Mouse (Mus musculus) left cerebral cortex, adult 2 months (tissue): Measurements from ENCODE around the gene Plcb1. TPM values are rescaled to one million over a fixed set of nuclear protein-coding genes. Genes with fewer than 3 reads are reported as not detected.

ENCODE experiments used
- DNase-seq, 2 experiments: peaks; one replicate each; pipeline ENCODE4 v3.0.0; 2021 to 2022; ENCODE audit warnings: low spot score in 2 of 2, mixed read lengths in 1 of 2; ENCODE audit errors: extremely low spot score in 1 of 2
- H3K27ac ChIP-seq: fragments of 200-600 bp; 2 replicates; pipeline ENCODE4 v1.8.1; 2022
- H3K4me3 ChIP-seq: fragments of 200-600 bp; 2 replicates; pipeline ENCODE4 v1.8.1; 2022
- CTCF ChIP-seq: fragments of 200-600 bp; IDR thresholded peaks from 2 replicates; pipeline ENCODE4 v1.8.1; 2022; ENCODE audit warnings: antibody characterized with exemption, mild to moderate bottlenecking, moderate library complexity
- intact Hi-C: fragments of 180-260 bp; cut with DNase I; formaldehyde crosslinking; loops from one replicate; pipeline ENCODE4 v1.15.1; 2025
- total RNA-seq, 2 experiments: library from RNA; stranded (reverse); gene quantifications; 2 replicates each; pipeline ENCODE4 v1.2.3; 2021

The Plcb1 gene
- total RNA-seq, 2 experiments from 2014 or later: 183 to 185 TPM

DNA sequence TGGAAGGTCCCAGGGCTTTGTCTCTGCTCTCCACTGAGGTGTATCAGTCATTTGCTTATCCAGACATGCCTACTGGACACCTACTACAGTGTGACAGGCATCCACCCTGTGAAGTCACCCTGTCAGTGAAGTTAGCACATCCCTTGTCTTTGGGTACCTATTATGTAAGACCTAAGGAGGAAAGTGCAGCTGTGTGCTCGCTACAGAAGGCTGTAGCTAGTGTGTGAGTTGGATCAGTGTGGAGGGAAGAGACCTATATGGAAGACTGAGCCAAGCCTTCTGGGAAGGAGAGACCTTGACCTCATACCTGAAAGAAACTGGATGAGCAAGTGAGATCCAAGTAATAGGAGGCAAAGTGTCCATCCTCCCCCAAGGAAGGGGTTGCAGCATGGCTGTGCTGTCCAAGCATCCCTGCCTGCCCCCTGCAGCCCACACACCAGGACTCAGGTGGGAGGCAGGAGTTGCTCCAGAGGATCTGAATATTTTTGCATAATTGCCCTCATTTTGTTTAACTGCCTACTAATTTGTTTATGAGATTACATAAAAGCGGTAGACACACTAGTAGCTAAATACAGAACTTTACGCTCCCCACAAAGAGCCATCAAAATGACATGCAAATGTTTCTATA is 328.7 kb downstream of the Plcb1 start:
- DNase-seq: no peak
- H3K27ac ChIP-seq: no peak overlapping the region
- no peak overlapping the region for H3K4me3 ChIP-seq
- no peak for TF ChIP-seq CTCF
- intact Hi-C loops: no loop called here

GRCm38 (mm10) chr2:135123057-135123456 is 337.2 kb downstream of the Plcb1 start:
- no peak overlapping the region for H3K4me3 ChIP-seq
- H3K27ac ChIP-seq: no peak overlapping the region
- no peak for DNase-seq
- TF ChIP-seq CTCF: no peak
- intact Hi-C loops: no loop called here

GRCm38 (mm10) chr2:135123695-135124343 is 338.0 kb downstream of the Plcb1 start:
- H3K4me3 ChIP-seq: no peak overlapping the region
- DNase-seq: no peak
- TF ChIP-seq CTCF: no peak
- H3K27ac ChIP-seq: no peak overlapping the region
- intact Hi-C loops: no loop called here

DNA sequence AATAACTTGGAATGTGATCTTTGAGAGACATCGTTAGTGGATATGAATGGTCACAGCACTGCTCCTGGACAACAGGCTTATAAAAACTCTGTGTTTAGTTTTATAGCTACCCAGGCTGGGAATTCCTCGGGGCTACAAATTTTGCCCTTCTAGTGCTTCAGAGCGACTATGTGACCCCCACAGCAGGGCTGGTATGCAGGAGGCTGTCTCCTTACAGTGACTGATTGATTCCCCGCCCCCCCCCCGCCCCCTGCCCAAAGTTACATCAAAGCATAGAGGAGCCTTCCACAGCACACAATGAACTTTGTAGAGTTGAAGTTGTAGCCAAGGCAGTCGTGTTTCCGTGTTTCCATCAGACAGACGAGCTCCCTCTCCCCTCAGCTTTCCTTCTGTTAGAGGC is 354.7 kb downstream of the Plcb1 start:
- DNase-seq: no peak
- H3K27ac ChIP-seq: no peak overlapping the region
- no peak overlapping the region for H3K4me3 ChIP-seq
- intact Hi-C loops: no loop called here
- no peak for TF ChIP-seq CTCF

- Histone ChIP-seq H3K4me3 (no peak overlapping the region), H3K27ac (no peak overlapping the region)
- intact Hi-C loops: no loop called here
- DNase-seq: no peak
- TF ChIP-seq CTCF: no peak
These were observed 366.4 kb downstream of the Plcb1 start for GRCm38 (mm10) chr2:135152289-135152688.

GRCm38 (mm10) chr2:135153248-135153647 is 367.4 kb downstream of the Plcb1 start:
- Histone ChIP-seq H3K4me3 (no peak overlapping the region), H3K27ac (no peak overlapping the region)
- intact Hi-C loops: no loop called here
- TF ChIP-seq CTCF: no peak
- DNase-seq: no peak

DNA sequence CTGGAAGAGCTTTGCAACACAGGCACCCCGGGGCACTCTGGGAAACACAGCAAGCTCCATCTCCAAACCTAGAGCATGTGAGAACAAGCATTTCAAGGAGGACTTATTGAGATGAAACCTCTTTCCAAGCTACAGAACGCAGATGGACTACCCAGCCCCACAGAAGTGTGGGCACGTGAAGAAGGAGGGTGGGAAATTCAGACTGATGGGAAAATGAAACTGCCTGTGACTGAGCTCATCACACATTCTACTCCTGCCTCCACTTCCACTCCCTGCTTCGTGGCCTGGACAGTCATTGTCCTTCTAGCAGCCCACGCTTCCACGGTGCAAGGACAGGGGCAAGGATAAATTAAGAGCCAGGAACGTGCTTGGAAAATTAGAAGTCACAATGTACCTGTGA is 370.2 kb downstream of the Plcb1 start:
- no peak for TF ChIP-seq CTCF
- intact Hi-C loops: no loop called here
- Histone ChIP-seq H3K27ac (peak overlapping the region; percentile 36; the same call in 1 of the 2 replicates), H3K4me3 (no peak overlapping the region)
- peak in 1 of 2 experiments; percentile 15 for DNase-seq

DNA sequence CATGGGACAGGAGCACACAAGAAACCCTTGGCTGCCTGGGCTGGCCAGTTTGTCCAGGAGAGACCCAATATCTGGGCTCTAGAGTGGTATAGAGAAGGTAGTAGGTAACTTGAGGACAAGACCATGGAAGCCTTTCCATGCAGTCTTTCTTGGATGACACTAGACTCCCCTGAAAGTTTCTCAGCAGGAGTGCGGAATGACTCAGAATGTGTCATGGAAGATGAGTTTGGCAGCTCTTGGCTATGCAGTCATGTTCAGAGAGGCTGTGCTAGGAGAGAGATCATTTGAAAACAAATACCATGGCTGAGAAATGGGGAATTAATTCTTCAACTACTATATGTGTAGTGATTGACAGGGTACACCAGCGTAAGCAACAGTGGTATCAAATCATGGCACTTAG is 372.1 kb downstream of the Plcb1 start:
- Histone ChIP-seq H3K27ac (no peak overlapping the region), H3K4me3 (no peak overlapping the region)
- DNase-seq: peak in 1 of 2 experiments; percentile 16
- intact Hi-C loops: no loop called here
- TF ChIP-seq CTCF: no peak

DNA sequence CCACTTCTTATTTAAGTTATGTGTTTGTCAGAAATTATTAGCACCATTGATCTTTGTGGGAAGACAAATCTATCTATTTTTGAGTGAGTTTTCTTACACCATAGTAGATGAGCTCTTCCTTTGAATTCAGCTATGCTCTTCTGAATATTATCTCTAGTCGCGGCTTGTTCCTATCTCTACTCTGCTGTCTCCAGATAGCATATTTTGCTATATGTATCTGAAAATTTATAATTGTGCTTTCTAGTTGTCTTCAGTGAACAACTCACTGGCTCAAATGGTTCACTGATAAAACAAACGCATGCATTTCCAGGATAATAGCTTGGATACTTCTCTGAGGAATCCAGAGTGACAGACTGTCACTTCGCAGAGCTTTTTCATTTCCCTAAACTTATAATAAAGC is 375.8 kb downstream of the Plcb1 start:
- Histone ChIP-seq H3K4me3 (no peak overlapping the region), H3K27ac (no peak overlapping the region)
- DNase-seq: no peak
- intact Hi-C loops: no loop called here
- TF ChIP-seq CTCF: no peak

DNA sequence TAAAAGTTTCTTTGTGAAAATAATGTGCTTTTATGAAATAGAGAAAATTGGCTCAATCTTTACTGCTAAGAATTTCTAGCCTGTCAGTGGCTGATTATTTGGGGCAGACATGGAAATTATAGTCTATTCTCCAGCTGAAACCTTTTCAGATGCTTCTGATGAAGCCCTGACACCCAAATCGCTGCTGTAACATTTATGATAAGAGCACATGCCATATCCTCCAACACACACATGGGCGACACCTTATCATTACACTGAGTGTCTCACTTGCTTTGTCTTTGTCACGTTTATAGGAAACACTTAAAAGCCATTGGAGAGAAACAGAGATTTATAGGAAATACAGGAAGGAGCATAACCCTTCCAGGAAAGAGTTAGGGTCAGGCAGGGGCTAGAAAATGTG is 379.6 kb downstream of the Plcb1 start:
- DNase-seq: no peak
- Histone ChIP-seq H3K4me3 (no peak overlapping the region), H3K27ac (no peak overlapping the region)
- no peak for TF ChIP-seq CTCF
- intact Hi-C loops: no loop called here

- intact Hi-C loops: no loop called here
- H3K4me3 ChIP-seq: no peak overlapping the region
- H3K27ac ChIP-seq: no peak overlapping the region
- peak; percentile 16 to 27 for DNase-seq
- TF ChIP-seq CTCF: no peak
These were observed 389.7 kb downstream of the Plcb1 start for GRCm38 (mm10) chr2:135175544-135175943.

- no peak overlapping the region for H3K4me3 ChIP-seq
- H3K27ac ChIP-seq: no peak overlapping the region; the same call in 1 of the 2 replicates
- DNase-seq: no peak
- no peak for TF ChIP-seq CTCF
- intact Hi-C loops: no loop called here
These were observed 401.8 kb downstream of the Plcb1 start for GRCm38 (mm10) chr2:135187659-135188058.

DNA sequence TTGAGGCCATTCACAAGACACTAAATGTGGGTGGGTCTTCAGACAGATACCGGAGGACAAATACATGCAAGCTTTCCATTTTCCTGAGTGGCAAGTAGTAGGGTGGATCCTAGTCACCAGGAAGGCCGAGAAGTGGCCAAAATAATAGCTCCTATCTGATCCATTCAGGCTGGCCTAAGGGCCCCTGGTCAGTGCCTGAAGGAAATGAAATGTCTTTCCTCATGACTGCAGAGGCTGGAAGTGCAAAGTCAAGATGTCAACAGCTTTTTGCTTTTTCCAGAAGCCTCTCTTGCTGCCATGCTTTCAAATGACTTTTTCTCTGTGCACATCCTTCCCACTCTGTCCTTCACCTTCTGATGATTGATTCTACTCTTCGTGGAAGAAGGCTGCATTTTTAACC is 415.0 kb downstream of the Plcb1 start:
- Histone ChIP-seq H3K27ac (no peak overlapping the region), H3K4me3 (no peak overlapping the region)
- intact Hi-C loops: no loop called here
- DNase-seq: no peak
- no peak for TF ChIP-seq CTCF
